Mouse (Mus musculus): ENCODE data around the gene Slc12a3. TPM values are rescaled to one million over a fixed set of nuclear protein-coding genes. Genes with fewer than 3 reads are reported as not detected.
"Not testable (repeated sequence)": the region's sequence is repeated elsewhere in the genome, so short reads cannot be mapped to it uniquely, and the experiment has no call there.

Slc12a3 gene
- polyA plus RNA-seq, 1 experiment from 2014 or later = 0.09 TPM

- Histone ChIP-seq H3K27me3 (ENCODE audit: control insufficient read depth, insufficient read depth, low read length) (no peaks in the 10 kb centered on the region), H3K36me3 (ENCODE audit: control insufficient read depth, insufficient read depth, low read length) (peaks cover 35% of the 10 kb centered on the region), H3K9ac (ENCODE audit: low read length) (no peak overlapping the region), H3K4me1 (ENCODE audit: control insufficient read depth, insufficient read depth, low read length) (no peaks in the 10 kb centered on the region), H3K27ac (ENCODE audit: low read length) (no peak overlapping the region), H3K4me3 (replicated peaks; ENCODE audit: low read length) (no peak overlapping the region), H3K4me2 (ENCODE audit: low read depth, low read length) (no peak overlapping the region), H3K9me3 (replicated peaks; ENCODE audit: control insufficient read depth, low read length) (no peaks in the 10 kb centered on the region)
- ATAC-seq (ENCODE audit: insufficient read depth, low FRiP score) = no peak; the same call in 1 of the 2 replicates
- 55% methylated on average over 11 of the region's 11 CpGs for WGBS
Observed at GRCm38 (mm10) chr8:94396964-94397657, 68.1 kb downstream of the Slc12a3 start.

GRCm38 (mm10) chr8:94398587-94398986 is 69.6 kb downstream of the Slc12a3 start:
- H3K36me3 ChIP-seq (ENCODE audit: control insufficient read depth, insufficient read depth, low read length) = peaks cover 24% of the 10 kb centered on the region
- no peaks in the 10 kb centered on the region for H3K27me3 ChIP-seq (ENCODE audit: control insufficient read depth, insufficient read depth, low read length)
- no peak overlapping the region for H3K27ac ChIP-seq (ENCODE audit: low read length)
- no peak for ATAC-seq (ENCODE audit: insufficient read depth, low FRiP score)
- no peak overlapping the region for H3K4me3 ChIP-seq (replicated peaks; ENCODE audit: low read length)
- no peaks in the 10 kb centered on the region for H3K9me3 ChIP-seq (replicated peaks; ENCODE audit: control insufficient read depth, low read length)
- no peaks in the 10 kb centered on the region for H3K4me1 ChIP-seq (ENCODE audit: control insufficient read depth, insufficient read depth, low read length)
- 78% methylated on average over 6 of the region's 6 CpGs for WGBS
- no peak overlapping the region for H3K9ac ChIP-seq (ENCODE audit: low read length)
- no peak overlapping the region for H3K4me2 ChIP-seq (ENCODE audit: low read depth, low read length)

- H3K4me1 ChIP-seq (ENCODE audit: control insufficient read depth, insufficient read depth, low read length) = no peaks in the 10 kb centered on the region
- H3K27ac ChIP-seq (ENCODE audit: low read length) = no peak overlapping the region
- no peak for ATAC-seq (ENCODE audit: insufficient read depth, low FRiP score)
- H3K9ac ChIP-seq (ENCODE audit: low read length) = no peak overlapping the region
- peaks cover 16% of the 10 kb centered on the region for H3K36me3 ChIP-seq (ENCODE audit: control insufficient read depth, insufficient read depth, low read length)
- WGBS = 83% methylated on average over 3 of the region's 3 CpGs
- H3K4me3 ChIP-seq (replicated peaks; ENCODE audit: low read length) = no peak overlapping the region
- H3K4me2 ChIP-seq (ENCODE audit: low read depth, low read length) = no peak overlapping the region
- H3K27me3 ChIP-seq (ENCODE audit: control insufficient read depth, insufficient read depth, low read length) = no peaks in the 10 kb centered on the region
- H3K9me3 ChIP-seq (replicated peaks; ENCODE audit: control insufficient read depth, low read length) = no peaks in the 10 kb centered on the region
Observed at GRCm38 (mm10) chr8:94399361-94399953, 70.5 kb downstream of the Slc12a3 start.

GRCm38 (mm10) chr8:94399957-94400356 is 71.0 kb downstream of the Slc12a3 start:
- ATAC-seq (ENCODE audit: insufficient read depth, low FRiP score); H3K4me1 ChIP-seq (ENCODE audit: control insufficient read depth, insufficient read depth, low read length); H3K9me3 ChIP-seq (replicated peaks; ENCODE audit: control insufficient read depth, low read length); H3K4me2 ChIP-seq (ENCODE audit: low read depth, low read length); H3K9ac ChIP-seq (ENCODE audit: low read length); H3K27me3 ChIP-seq (ENCODE audit: control insufficient read depth, insufficient read depth, low read length); H3K27ac ChIP-seq (ENCODE audit: low read length); H3K4me3 ChIP-seq (replicated peaks; ENCODE audit: low read length): not testable (repeated sequence)
- WGBS = 85% methylated on average over 2 of the region's 2 CpGs
- H3K36me3 ChIP-seq (ENCODE audit: control insufficient read depth, insufficient read depth, low read length) = peaks cover 11% of the 10 kb centered on the region

- no peaks in the 10 kb centered on the region for H3K36me3 ChIP-seq (ENCODE audit: control insufficient read depth, insufficient read depth, low read length)
- H3K27me3 ChIP-seq (ENCODE audit: control insufficient read depth, insufficient read depth, low read length) = no peaks in the 10 kb centered on the region
- no peaks in the 10 kb centered on the region for H3K9me3 ChIP-seq (replicated peaks; ENCODE audit: control insufficient read depth, low read length)
- no peak for ATAC-seq (ENCODE audit: insufficient read depth, low FRiP score)
- H3K4me3 ChIP-seq (replicated peaks; ENCODE audit: low read length) = no peak overlapping the region
- 52% methylated on average over 8 of the region's 8 CpGs for WGBS
- H3K9ac ChIP-seq (ENCODE audit: low read length) = no peak overlapping the region
- H3K4me1 ChIP-seq (ENCODE audit: control insufficient read depth, insufficient read depth, low read length) = no peaks in the 10 kb centered on the region
- H3K4me2 ChIP-seq (ENCODE audit: low read depth, low read length) = no peak overlapping the region
- H3K27ac ChIP-seq (ENCODE audit: low read length) = no peak overlapping the region
Observed at GRCm38 (mm10) chr8:94408443-94409080, 79.6 kb downstream of the Slc12a3 start.

GRCm38 (mm10) chr8:94409523-94409922 is 80.5 kb downstream of the Slc12a3 start:
- Histone ChIP-seq H3K9ac (ENCODE audit: low read length) (no peak overlapping the region), H3K27ac (ENCODE audit: low read length) (no peak overlapping the region), H3K27me3 (ENCODE audit: control insufficient read depth, insufficient read depth, low read length) (no peaks in the 10 kb centered on the region), H3K4me1 (ENCODE audit: control insufficient read depth, insufficient read depth, low read length) (no peaks in the 10 kb centered on the region), H3K4me2 (ENCODE audit: low read depth, low read length) (no peak overlapping the region), H3K9me3 (replicated peaks; ENCODE audit: control insufficient read depth, low read length) (no peaks in the 10 kb centered on the region), H3K4me3 (replicated peaks; ENCODE audit: low read length) (no peak overlapping the region), H3K36me3 (ENCODE audit: control insufficient read depth, insufficient read depth, low read length) (no peaks in the 10 kb centered on the region)
- ATAC-seq (ENCODE audit: insufficient read depth, low FRiP score) = no peak
- 86% methylated on average over 7 of the region's 7 CpGs for WGBS

GRCm38 (mm10) chr8:94412518-94412917 is 83.5 kb downstream of the Slc12a3 start:
- Histone ChIP-seq H3K36me3 (ENCODE audit: control insufficient read depth, insufficient read depth, low read length) (no peaks in the 10 kb centered on the region), H3K4me3 (replicated peaks; ENCODE audit: low read length) (no peak overlapping the region), H3K27me3 (ENCODE audit: control insufficient read depth, insufficient read depth, low read length) (no peaks in the 10 kb centered on the region), H3K4me1 (ENCODE audit: control insufficient read depth, insufficient read depth, low read length) (no peaks in the 10 kb centered on the region), H3K4me2 (ENCODE audit: low read depth, low read length) (no peak overlapping the region), H3K27ac (ENCODE audit: low read length) (no peak overlapping the region), H3K9ac (ENCODE audit: low read length) (no peak overlapping the region), H3K9me3 (replicated peaks; ENCODE audit: control insufficient read depth, low read length) (no peaks in the 10 kb centered on the region)
- WGBS = 78% methylated on average over 6 of the region's 6 CpGs
- ATAC-seq (ENCODE audit: insufficient read depth, low FRiP score) = no peak

- Histone ChIP-seq H3K4me2 (ENCODE audit: low read depth, low read length) (no peak overlapping the region), H3K4me1 (ENCODE audit: control insufficient read depth, insufficient read depth, low read length) (no peaks in the 10 kb centered on the region), H3K36me3 (ENCODE audit: control insufficient read depth, insufficient read depth, low read length) (no peaks in the 10 kb centered on the region), H3K27ac (ENCODE audit: low read length) (no peak overlapping the region), H3K9me3 (replicated peaks; ENCODE audit: control insufficient read depth, low read length) (no peaks in the 10 kb centered on the region), H3K27me3 (ENCODE audit: control insufficient read depth, insufficient read depth, low read length) (no peaks in the 10 kb centered on the region), H3K4me3 (replicated peaks; ENCODE audit: low read length) (no peak overlapping the region), H3K9ac (ENCODE audit: low read length) (no peak overlapping the region)
- WGBS = 75% methylated on average over 6 of the region's 6 CpGs
- no peak for ATAC-seq (ENCODE audit: insufficient read depth, low FRiP score)
Observed at GRCm38 (mm10) chr8:94413509-94413908, 84.5 kb downstream of the Slc12a3 start.

GRCm38 (mm10) chr8:94415218-94415617 is 86.2 kb downstream of the Slc12a3 start:
- no peak overlapping the region for H3K9ac ChIP-seq (ENCODE audit: low read length)
- 70% methylated on average over 2 of the region's 2 CpGs for WGBS
- no peaks in the 10 kb centered on the region for H3K4me1 ChIP-seq (ENCODE audit: control insufficient read depth, insufficient read depth, low read length)

More at GRCm38 (mm10) chr8:94415218-94415617, 86.2 kb downstream of the Slc12a3 start:
- no peaks in the 10 kb centered on the region for H3K9me3 ChIP-seq (replicated peaks; ENCODE audit: control insufficient read depth, low read length)
- no peaks in the 10 kb centered on the region for H3K36me3 ChIP-seq (ENCODE audit: control insufficient read depth, insufficient read depth, low read length)
- no peak overlapping the region for H3K27ac ChIP-seq (ENCODE audit: low read length)
- no peak overlapping the region for H3K4me2 ChIP-seq (ENCODE audit: low read depth, low read length)
- H3K4me3 ChIP-seq (replicated peaks; ENCODE audit: low read length) = no peak overlapping the region
- ATAC-seq (ENCODE audit: insufficient read depth, low FRiP score) = no peak
- H3K27me3 ChIP-seq (ENCODE audit: control insufficient read depth, insufficient read depth, low read length) = no peaks in the 10 kb centered on the region

Measured in stomach, embryonic 16.5 days (tissue).